Mouse (Mus musculus) frontal cortex, adult (tissue): ENCODE results near the gene 9430007A20Rik.
"Not testable (repeated sequence)": the region's sequence is repeated elsewhere in the genome, so short reads cannot be mapped to it uniquely, and the experiment has no call there.

Experiments
- ATAC-seq: cut with Nextera tagmentation; 2 replicates; pipeline ENCODE4 v1.9.2; 2017; ENCODE audit warnings: mild to moderate bottlenecking, moderate library complexity, mixed read lengths; ENCODE audit not compliant: low TSS enrichment

9430007A20Rik gene

DNA sequence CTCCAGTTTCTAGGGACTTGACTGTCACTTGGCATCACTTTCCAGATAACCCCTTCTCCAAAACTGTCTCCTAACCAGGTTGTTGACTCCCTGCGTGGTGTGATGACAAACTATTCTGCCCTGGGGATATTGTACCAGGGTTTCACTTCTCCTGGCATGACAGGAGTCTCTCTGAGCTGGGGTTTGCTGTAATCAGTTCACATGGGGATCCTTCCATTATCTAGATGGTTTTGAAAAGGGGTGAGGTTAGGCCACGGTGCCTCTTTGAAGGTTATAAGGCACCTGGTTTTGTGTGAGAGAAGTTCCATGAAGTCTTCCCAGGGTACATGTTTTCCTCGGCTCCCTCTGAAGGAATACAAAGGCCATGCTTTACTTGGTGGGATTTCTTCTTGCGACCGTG, at the start of gene 9430007A20Rik:
TSS of gene 9430007A20Rik (plus strand) at position 301 of the 400 bp plus-strand sequence.
- no peak for ATAC-seq

DNA sequence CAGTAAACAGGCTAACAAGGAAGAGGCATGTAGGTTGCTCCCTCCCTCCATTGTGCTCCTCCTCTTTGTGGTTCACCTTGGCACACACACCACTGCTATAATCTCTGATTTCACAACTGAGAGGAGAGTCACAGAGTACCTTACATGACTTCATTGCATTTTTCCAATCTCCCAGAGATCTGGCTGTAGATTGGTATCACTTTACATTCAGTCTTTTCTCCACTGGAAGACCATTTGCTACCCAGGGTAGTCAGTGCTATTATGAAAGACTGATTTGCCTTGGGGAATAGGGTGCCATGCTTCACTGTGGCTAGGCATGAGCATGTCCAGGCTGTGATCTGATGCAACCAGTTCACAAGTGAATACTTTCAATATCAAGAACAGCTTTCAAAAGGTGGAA, 26.3 kb upstream of the 9430007A20Rik start:
- no peak for ATAC-seq

- ATAC-seq, result no peak
Observed at GRCm38 (mm10) chr4:144506518-144506917, 13.1 kb upstream of the 9430007A20Rik start.

- ATAC-seq, result no peak
Observed at GRCm38 (mm10) chr4:144544689-144545088, 25.1 kb downstream of the 9430007A20Rik start.

GRCm38 (mm10) chr4:144545339-144545738, 25.7 kb downstream of the 9430007A20Rik start:
- not testable (repeated sequence) for ATAC-seq

- no peak for ATAC-seq
Observed at GRCm38 (mm10) chr4:144551156-144551555, 31.5 kb downstream of the 9430007A20Rik start.

DNA sequence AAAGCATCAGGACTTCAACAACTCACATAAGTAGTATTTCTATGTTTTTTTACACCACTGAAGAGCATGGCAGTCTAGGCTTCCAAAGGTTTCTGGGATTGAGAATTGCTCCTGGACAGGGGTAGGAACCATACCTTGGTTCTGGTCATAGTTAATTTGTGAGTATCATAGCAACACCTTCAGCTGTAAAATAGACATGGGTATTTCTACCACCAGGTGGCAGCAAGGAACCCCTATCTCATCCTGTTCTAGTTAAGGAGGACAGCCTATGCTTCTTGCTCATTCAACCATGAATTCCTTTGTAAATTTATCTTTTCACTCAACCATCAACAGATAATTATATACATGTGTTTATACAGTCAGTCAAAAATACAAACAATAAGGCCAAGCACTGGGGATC, 40.2 kb downstream of the 9430007A20Rik start:
- no peak for ATAC-seq

GRCm38 (mm10) chr4:144561205-144561604, 41.6 kb downstream of the 9430007A20Rik start:
- ATAC-seq, result no peak

- no peak for ATAC-seq
Observed at GRCm38 (mm10) chr4:144565034-144565433, 45.4 kb downstream of the 9430007A20Rik start, which contains the start of gene Gm13124. TSS of gene Gm13124 (minus strand) at chr4:144565134.

DNA sequence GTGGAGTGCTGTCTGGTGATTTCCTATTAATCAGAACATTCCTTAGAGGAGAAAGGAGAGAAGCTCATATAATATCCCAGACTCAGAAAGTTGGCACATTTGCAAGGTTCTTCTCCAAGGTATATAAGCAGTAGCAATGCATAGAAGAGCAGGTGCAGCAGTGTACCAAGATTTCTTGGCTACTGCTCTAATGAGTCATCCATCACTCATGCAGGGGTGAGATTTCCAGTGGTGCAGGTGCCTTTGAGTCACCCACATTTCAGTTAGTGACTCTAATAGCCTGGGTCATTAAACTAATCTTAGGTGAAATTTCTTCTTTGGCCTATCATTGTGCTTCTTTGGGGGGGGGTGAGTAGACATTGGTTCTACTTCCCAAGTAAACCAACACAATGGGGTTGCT, 48.1 kb downstream of the 9430007A20Rik start:
- no peak for ATAC-seq
